Mouse (Mus musculus): ENCODE measurements around the gene Lpar3. TPM values are rescaled to one million over a fixed set of nuclear protein-coding genes. Genes with fewer than 3 reads are reported as not detected.
"Not testable (repeated sequence)": the region's sequence is repeated elsewhere in the genome, so short reads cannot be mapped to it uniquely, and the experiment has no call there.

The Lpar3 gene
- total and polyA plus RNA-seq, 3 experiments: 0.10 to 0.68 (median 0.32) TPM

DNA sequence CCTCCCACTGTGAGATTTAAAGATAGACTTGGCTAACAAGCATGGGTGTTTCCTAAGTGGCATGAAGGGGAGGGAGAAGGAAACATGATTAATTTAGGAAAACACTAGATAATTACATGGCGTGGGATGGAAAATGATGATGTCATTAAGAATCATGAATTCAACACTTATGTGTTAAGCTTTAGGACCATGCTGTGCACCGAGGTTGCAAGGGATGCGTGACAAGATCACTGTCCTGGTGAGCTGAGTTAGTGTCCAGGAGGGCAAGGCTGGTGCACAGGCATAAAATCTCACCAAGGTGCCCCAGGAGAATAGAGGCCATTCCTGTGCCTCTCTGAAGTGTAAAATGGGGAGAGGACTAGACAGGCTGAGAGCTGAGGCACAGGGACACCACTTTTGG, 21.3 kb upstream of the Lpar3 start:
- H3K79me2 ChIP-seq (replicated peaks; ENCODE audit: control insufficient read depth, insufficient read depth, low read length): no peaks in the 10 kb centered on the region

DNA sequence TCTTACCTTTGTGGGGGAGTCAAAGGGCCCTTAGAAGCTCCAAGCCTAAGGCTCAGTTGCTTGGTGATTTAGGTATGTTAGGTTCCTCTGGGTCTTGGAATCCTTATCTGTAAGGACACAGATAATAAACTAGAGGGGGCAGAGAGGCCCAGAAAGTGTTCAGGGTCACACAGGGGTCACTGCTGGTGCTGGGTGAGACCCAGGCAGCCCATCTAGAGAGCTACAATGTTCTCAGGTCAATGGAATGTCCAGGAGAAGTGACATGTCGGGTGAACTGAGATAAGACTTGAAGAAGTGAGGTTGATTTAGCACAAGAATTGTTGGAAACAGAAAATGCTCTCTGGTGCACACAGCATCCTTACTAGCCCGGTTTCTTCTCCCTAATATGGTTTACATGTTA, 16.4 kb upstream of the Lpar3 start:
- no peaks in the 10 kb centered on the region for H3K79me2 ChIP-seq (replicated peaks; ENCODE audit: control insufficient read depth, insufficient read depth, low read length)
- TF ChIP-seq CTCF (IDR thresholded peaks at IDR 0.05) (no peak), EP300 (IDR thresholded peaks at IDR 0.05; ENCODE audit: insufficient read depth, low read depth, low read length) (no peak), POLR2A (IDR thresholded peaks at IDR 0.05; ENCODE audit: insufficient read depth, low read depth, low read length) (no peak)
- WGBS: 18% methylated on average over 2 of the region's 2 CpGs
- no peak overlapping the region for H3K9ac ChIP-seq (ENCODE audit: low read depth, low read length)
- peaks cover 1% of the 10 kb centered on the region; the same call in 1 of the 2 replicates for H3K4me1 ChIP-seq (ENCODE audit: control insufficient read depth, insufficient read depth, low read length)
- DNase-seq: no peak
- no peaks in the 10 kb centered on the region for H3K36me3 ChIP-seq (ENCODE audit: control insufficient read depth, insufficient read depth, low read length)
- H3K27ac ChIP-seq: no peak overlapping the region
- H3K4me3 ChIP-seq: no peak overlapping the region
- intact Hi-C loops (cut with DNase I): no loop called here
- no peaks in the 10 kb centered on the region for H3K27me3 ChIP-seq (ENCODE audit: control insufficient read depth, insufficient read depth, low read length)

More for the DNA sequence above, 21.3 kb upstream of the Lpar3 start:
- intact Hi-C loops (cut with DNase I): no loop called here
- H3K27me3 ChIP-seq (ENCODE audit: control insufficient read depth, insufficient read depth, low read length): no peaks in the 10 kb centered on the region
- H3K4me3 ChIP-seq: no peak overlapping the region
- no peaks in the 10 kb centered on the region for H3K36me3 ChIP-seq (ENCODE audit: control insufficient read depth, insufficient read depth, low read length)
- H3K4me1 ChIP-seq (ENCODE audit: control insufficient read depth, insufficient read depth, low read length): peaks cover 2% of the 10 kb centered on the region
- TF ChIP-seq CTCF (IDR thresholded peaks at IDR 0.05): no peak
- no peak for TF ChIP-seq POLR2A (IDR thresholded peaks at IDR 0.05; ENCODE audit: insufficient read depth, low read depth, low read length)
- TF ChIP-seq EP300 (IDR thresholded peaks at IDR 0.05; ENCODE audit: insufficient read depth, low read depth, low read length): no peak
- DNase-seq: no peak
- no peak overlapping the region for H3K9ac ChIP-seq (ENCODE audit: low read depth, low read length)
- 67% methylated on average over 3 of the region's 3 CpGs for WGBS
- H3K27ac ChIP-seq: no peak overlapping the region

DNA sequence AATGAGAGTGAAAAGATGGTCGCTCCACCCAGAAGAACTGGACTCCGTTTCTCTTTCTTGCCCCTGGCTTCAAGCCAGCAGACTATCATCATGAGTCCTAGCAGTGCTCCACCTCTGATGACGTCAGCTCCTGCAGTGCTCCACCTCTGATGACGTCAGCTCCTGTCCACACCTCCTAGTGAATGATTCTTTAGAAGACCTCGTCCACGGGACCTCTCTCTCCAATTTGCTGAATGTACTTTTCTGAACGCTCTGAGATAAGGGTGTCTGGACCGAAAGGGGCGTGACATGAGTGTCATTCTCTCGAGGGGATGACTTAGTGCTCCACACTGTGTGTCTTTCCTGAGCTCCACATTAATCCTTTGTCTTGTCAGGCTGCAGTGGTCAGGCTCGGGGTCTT, 15.5 kb upstream of the Lpar3 start:
- DNase-seq: no peak
- 20% methylated on average over 11 of the region's 11 CpGs for WGBS

DNA sequence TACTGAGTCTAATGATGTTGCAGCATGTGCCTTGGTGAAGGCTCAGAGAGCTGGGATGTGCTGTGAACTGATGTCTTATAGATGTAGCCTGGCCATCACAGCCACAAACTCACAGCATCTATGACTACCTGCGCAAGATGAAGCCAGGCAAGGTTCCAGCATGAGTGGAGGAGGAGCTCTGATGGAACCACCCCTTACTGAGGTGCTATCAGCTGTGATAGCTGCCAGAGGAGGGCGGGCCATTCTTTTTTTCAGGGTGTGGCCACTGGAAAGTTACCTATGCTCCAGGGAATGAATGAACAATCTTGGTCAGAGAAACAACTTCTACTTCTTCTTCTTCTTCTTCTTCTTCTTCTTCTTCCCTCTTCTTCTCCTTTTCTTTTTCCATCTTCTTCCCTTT, 14.1 kb upstream of the Lpar3 start:
- H3K27ac ChIP-seq: no peak overlapping the region
- no peaks in the 10 kb centered on the region for H3K27me3 ChIP-seq (ENCODE audit: control insufficient read depth, insufficient read depth, low read length)
- peaks cover 1% of the 10 kb centered on the region; the same call in 1 of the 2 replicates for H3K4me1 ChIP-seq (ENCODE audit: control insufficient read depth, insufficient read depth, low read length)
- TF ChIP-seq POLR2A (IDR thresholded peaks at IDR 0.05; ENCODE audit: insufficient read depth, low read depth, low read length): no peak
- TF ChIP-seq EP300 (IDR thresholded peaks at IDR 0.05; ENCODE audit: insufficient read depth, low read depth, low read length): no peak
- no peak for TF ChIP-seq CTCF (IDR thresholded peaks at IDR 0.05)
- H3K36me3 ChIP-seq (ENCODE audit: control insufficient read depth, insufficient read depth, low read length): no peaks in the 10 kb centered on the region
- no peak overlapping the region for H3K4me3 ChIP-seq
- no peaks in the 10 kb centered on the region for H3K79me2 ChIP-seq (replicated peaks; ENCODE audit: control insufficient read depth, insufficient read depth, low read length)
- no peak overlapping the region for H3K9ac ChIP-seq (ENCODE audit: low read depth, low read length)
- intact Hi-C loops (cut with DNase I): no loop called here
- no peak for DNase-seq
- 85% methylated on average over 2 of the region's 2 CpGs for WGBS

More for the DNA sequence above, 15.5 kb upstream of the Lpar3 start:
- no peak for TF ChIP-seq POLR2A (IDR thresholded peaks at IDR 0.05; ENCODE audit: insufficient read depth, low read depth, low read length)
- TF ChIP-seq EP300 (IDR thresholded peaks at IDR 0.05; ENCODE audit: insufficient read depth, low read depth, low read length): no peak
- no peak for TF ChIP-seq CTCF (IDR thresholded peaks at IDR 0.05)
- Histone ChIP-seq H3K9ac (ENCODE audit: low read depth, low read length) (no peak overlapping the region), H3K4me3 (no peak overlapping the region), H3K36me3 (ENCODE audit: control insufficient read depth, insufficient read depth, low read length) (no peaks in the 10 kb centered on the region), H3K27me3 (ENCODE audit: control insufficient read depth, insufficient read depth, low read length) (no peaks in the 10 kb centered on the region), H3K79me2 (replicated peaks; ENCODE audit: control insufficient read depth, insufficient read depth, low read length) (no peaks in the 10 kb centered on the region), H3K4me1 (ENCODE audit: control insufficient read depth, insufficient read depth, low read length) (peaks cover 1% of the 10 kb centered on the region; the same call in 1 of the 2 replicates), H3K27ac (no peak overlapping the region)
- intact Hi-C loops (cut with DNase I): no loop called here

DNA sequence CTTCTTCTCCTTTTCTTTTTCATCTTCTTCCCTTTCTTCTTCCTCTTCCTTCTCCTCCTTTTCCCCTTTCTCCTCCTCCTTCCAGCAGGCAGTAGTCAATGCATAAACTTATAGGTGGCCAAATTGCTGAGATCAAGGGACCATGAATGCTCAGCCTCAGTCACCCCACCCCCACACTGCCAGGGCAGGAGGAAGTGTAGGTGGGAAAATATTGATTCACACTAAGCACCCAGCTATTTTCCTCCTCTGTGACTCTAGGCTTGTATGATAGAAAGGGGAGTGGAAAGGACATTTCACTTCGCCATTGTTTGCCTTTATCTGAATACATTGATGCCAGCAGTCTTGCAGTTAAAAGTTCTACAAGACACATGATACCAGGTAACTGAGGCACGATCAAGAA, 13.3 kb upstream of the Lpar3 start:
- Histone ChIP-seq H3K4me3 (no peak overlapping the region), H3K4me1 (ENCODE audit: control insufficient read depth, insufficient read depth, low read length) (peaks cover 1% of the 10 kb centered on the region; the same call in 1 of the 2 replicates), H3K27me3 (ENCODE audit: control insufficient read depth, insufficient read depth, low read length) (no peaks in the 10 kb centered on the region), H3K36me3 (ENCODE audit: control insufficient read depth, insufficient read depth, low read length) (no peaks in the 10 kb centered on the region), H3K27ac (no peak overlapping the region), H3K79me2 (replicated peaks; ENCODE audit: control insufficient read depth, insufficient read depth, low read length) (no peaks in the 10 kb centered on the region), H3K9ac (ENCODE audit: low read depth, low read length) (no peak overlapping the region)
- WGBS: 43% methylated on average over 2 of the region's 2 CpGs
- DNase-seq: no peak
- TF ChIP-seq CTCF (IDR thresholded peaks at IDR 0.05) (no peak), EP300 (IDR thresholded peaks at IDR 0.05; ENCODE audit: insufficient read depth, low read depth, low read length) (no peak), POLR2A (IDR thresholded peaks at IDR 0.05; ENCODE audit: insufficient read depth, low read depth, low read length) (no peak)
- intact Hi-C loops (cut with DNase I): no loop called here

DNA sequence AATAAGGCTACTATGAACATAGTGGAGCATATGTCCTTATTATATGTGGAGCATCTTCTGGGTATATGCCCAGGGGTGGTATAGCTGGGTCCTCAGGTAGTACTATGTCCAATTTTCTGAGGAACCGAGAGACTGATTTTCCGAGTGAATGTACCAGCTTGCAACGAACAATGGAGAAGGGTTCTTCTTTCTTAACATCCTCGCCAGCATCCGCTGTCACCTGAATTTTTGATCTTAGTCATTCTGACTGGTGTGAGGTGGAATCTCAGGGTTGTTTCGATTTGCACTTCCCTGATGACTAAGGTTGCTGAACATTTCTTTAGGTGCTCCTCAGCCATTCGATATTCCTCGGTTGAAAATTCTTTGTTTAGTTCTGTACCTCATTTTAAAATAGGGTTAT, 11.0 kb upstream of the Lpar3 start:
- DNase-seq; H3K9ac ChIP-seq (ENCODE audit: low read depth, low read length); H3K4me3 ChIP-seq; H3K36me3 ChIP-seq (ENCODE audit: control insufficient read depth, insufficient read depth, low read length); intact Hi-C loops (cut with DNase I); H3K4me1 ChIP-seq (ENCODE audit: control insufficient read depth, insufficient read depth, low read length); H3K79me2 ChIP-seq (replicated peaks; ENCODE audit: control insufficient read depth, insufficient read depth, low read length); H3K27me3 ChIP-seq (ENCODE audit: control insufficient read depth, insufficient read depth, low read length); H3K27ac ChIP-seq: not testable (repeated sequence)
- WGBS: 91% methylated on average over 8 of the region's 8 CpGs

Measured in heart, adult 2 months (tissue).